Mouse (Mus musculus) megakaryocyte, embryonic 14.5 days (primary cell): ENCODE data around the gene Dolk. TPM values are rescaled to one million over a fixed set of nuclear protein-coding genes. Genes with fewer than 3 reads are reported as not detected.
A peak's percentile ranks its signal among the peaks of the same experiment; 100 is the strongest.

ENCODE experiments used
- H3K27me3 ChIP-seq: replicated peaks from 2 replicates; pipeline ENCODE3; 2012; ENCODE audit warnings: inconsistent platforms
- H3K36me3 ChIP-seq: replicated peaks from 2 replicates; pipeline ENCODE3; 2012; ENCODE audit warnings: low read length, inconsistent platforms, mixed read lengths
- H3K4me1 ChIP-seq: 2 replicates; pipeline ENCODE4 v1.6.1; 2012; ENCODE audit warnings: inconsistent platforms
- H3K4me3 ChIP-seq: replicated peaks from 2 replicates; pipeline ENCODE3; 2012; ENCODE audit warnings: moderate library complexity, mild to moderate bottlenecking, inconsistent platforms
- H3K9me3 ChIP-seq: 2 replicates; pipeline ENCODE4 v1.6.1; 2012; ENCODE audit warnings: inconsistent platforms
- FLI1 ChIP-seq: IDR thresholded peaks from 2 replicates; pipeline ENCODE4 v1.6.1; 2012; ENCODE audit warnings: low read length, inconsistent platforms, mixed read lengths
- GATA1 ChIP-seq: IDR thresholded peaks from 3 replicates; pipeline ENCODE4 v1.6.1; 2012; ENCODE audit warnings: mixed read lengths, low read length, inconsistent platforms, borderline replicate concordance
- polyA plus RNA-seq: library from polyadenylated mRNA; stranded (reverse); fragments of >175 nt; gene quantifications from 2 replicates; pipeline ENCODE4 v1.2.3, GENCODE M21; 2012; ENCODE audit warnings: low replicate concordance; ENCODE audit not compliant: insufficient read depth

The Dolk gene
- polyA plus RNA-seq, 1 experiment = 7.1 TPM

DNA sequence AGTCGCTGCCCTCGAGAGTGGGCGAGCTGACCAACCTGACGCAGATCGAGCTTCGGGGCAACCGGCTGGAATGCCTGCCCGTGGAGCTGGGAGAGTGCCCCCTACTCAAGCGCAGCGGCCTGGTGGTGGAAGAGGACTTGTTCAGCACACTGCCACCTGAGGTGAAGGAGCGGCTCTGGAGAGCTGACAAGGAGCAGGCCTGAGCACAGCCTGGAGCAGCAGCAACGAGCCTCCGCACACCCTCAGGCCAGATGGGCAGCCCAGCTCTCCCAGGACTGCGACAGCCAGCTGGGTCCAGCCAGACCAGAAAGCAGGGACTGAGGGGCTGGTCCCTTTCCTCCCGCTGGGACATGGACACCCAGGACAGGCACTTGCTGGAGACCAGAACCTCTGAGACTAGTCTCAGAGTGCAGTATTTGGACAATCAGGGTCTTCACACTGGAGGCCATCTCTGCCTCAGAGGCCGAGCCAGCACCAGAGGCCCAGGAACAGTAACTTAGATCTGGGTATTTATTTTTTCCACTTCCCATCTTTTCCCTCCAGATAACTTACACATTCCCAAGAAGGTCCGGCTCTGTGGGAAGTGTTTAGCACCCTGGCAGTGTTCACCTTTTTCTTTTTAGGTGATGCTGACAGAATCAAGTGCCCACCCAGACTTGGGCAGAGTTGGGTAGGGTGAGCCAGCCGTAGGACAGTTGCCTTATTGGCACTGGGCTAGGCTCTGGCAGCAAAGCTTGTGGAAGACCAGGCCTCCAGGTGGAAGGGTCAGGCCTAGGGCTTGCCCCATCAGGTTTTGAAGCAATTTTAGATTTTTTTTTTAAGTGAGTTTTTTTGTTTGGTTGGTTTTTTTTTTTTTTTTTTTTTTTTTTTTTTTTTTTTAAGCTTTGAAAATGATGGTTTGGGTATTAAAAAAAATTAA is 24.0 kb downstream of the Dolk start:
- TF ChIP-seq FLI1 = no peak
- TF ChIP-seq GATA1 = no peak

DNA sequence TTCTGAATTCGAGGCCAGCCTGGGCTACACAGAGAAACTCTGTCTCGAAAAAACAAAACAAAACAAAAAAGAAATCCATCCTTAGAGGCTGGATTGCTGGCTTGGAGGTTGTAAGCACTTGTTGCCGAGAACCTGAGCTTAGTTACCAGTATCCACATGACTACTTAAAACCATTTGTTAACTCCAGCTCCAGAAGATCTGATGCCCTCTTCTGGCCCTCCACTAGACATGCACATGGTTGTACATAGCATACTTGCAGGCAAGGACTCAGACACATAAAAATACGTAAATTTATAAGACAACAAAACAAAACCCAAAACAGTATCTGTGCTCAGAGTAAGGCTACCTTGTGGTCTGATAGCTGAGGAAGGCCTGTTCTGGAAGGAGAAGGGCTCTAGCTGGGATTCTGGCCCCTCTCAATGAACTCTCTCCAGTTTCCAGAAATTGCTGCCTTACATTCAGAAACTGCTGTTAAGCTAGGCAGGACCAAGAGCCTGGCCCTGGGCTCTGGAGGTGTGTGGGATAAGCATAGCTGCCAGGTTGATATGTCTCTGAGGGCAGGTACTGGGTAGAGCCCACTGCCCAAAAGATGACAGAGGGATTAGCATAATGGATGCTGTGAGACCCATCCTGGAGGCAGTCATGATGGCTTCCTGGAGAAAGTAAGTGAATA is 24.9 kb downstream of the Dolk start:
- Histone ChIP-seq H3K27me3 (no peaks in the 10 kb centered on the region), H3K36me3 (peaks cover 99% of the 10 kb centered on the region), H3K4me1 (peaks cover 86% of the 10 kb centered on the region), H3K4me3 (no peak overlapping the region), H3K9me3 (no peaks in the 10 kb centered on the region)
- TF ChIP-seq FLI1 = no peak
- TF ChIP-seq GATA1 = no peak

More for the DNA sequence above, 24.0 kb downstream of the Dolk start:
- no peaks in the 10 kb centered on the region for H3K9me3 ChIP-seq
- H3K36me3 ChIP-seq = peaks cover 94% of the 10 kb centered on the region
- peaks cover 86% of the 10 kb centered on the region for H3K4me1 ChIP-seq
- H3K27me3 ChIP-seq = no peaks in the 10 kb centered on the region
- H3K4me3 ChIP-seq = no peak overlapping the region

DNA sequence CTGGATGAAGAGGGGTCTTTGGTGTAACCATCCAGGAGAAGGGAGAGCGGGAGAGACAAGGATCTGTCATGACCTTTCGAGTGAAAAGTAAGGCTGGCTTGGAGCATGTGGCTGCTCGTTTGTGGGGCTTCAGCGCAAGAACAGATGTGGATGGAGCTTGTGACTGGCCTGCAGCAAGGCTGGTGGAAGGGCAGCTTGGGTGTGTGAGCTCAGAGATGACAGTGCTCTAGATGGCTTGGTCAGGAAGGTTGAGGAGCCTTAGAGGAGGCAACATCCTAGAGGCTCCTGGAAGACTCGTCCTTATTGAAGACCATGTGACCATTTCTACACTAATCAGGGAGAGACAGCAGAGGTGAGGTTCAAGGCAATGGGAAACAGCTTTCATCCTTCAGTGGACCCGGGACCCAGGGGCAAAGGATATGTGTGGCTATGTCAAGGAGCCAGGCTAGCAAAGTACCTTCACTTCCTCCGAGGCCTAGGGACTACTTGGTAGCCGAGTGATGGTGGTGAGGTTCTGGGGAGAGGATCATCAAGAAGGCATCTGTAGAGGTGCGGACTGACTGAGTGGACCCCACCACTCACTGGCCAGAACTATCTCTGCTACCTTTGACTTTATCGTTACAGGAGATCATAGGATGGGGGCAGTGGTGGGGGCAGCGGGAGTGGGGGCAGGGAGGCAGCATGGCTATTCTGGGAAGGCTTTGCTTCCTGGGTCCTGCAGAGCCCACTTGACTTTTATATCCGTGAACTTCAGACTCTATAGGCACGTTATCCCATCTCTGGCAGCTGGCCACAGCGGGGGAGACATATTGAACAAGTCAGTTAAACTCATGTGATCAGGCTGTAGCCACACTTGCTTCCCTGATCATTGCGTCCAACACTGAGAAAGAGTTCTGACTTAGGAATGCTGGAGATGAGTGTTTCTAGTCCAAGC is 26.7 kb downstream of the Dolk start:
- peaks cover 83% of the 10 kb centered on the region for H3K4me1 ChIP-seq
- TF ChIP-seq FLI1 (no peak), GATA1 (no peak)
- H3K4me3 ChIP-seq = peak overlapping the region; percentile 87
- H3K9me3 ChIP-seq = no peaks in the 10 kb centered on the region
- peaks cover 99% of the 10 kb centered on the region for H3K36me3 ChIP-seq
- no peaks in the 10 kb centered on the region for H3K27me3 ChIP-seq

- TF ChIP-seq GATA1 (no peak), FLI1 (no peak)
- Histone ChIP-seq H3K27me3 (no peaks in the 10 kb centered on the region), H3K36me3 (peaks cover 99% of the 10 kb centered on the region), H3K9me3 (no peaks in the 10 kb centered on the region), H3K4me1 (peaks cover 86% of the 10 kb centered on the region), H3K4me3 (peak overlapping the region; percentile 87)
These were observed 27.5 kb downstream of the Dolk start for GRCm38 (mm10) chr2:30258600-30258999.

- H3K27me3 ChIP-seq = no peaks in the 10 kb centered on the region
- peaks cover 99% of the 10 kb centered on the region for H3K36me3 ChIP-seq
- peak overlapping the region; percentile 87 for H3K4me3 ChIP-seq
- H3K4me1 ChIP-seq = peaks cover 90% of the 10 kb centered on the region
- no peak for TF ChIP-seq FLI1
- H3K9me3 ChIP-seq = no peaks in the 10 kb centered on the region
These were observed 28.3 kb downstream of the Dolk start for GRCm38 (mm10) chr2:30257699-30258460.

DNA sequence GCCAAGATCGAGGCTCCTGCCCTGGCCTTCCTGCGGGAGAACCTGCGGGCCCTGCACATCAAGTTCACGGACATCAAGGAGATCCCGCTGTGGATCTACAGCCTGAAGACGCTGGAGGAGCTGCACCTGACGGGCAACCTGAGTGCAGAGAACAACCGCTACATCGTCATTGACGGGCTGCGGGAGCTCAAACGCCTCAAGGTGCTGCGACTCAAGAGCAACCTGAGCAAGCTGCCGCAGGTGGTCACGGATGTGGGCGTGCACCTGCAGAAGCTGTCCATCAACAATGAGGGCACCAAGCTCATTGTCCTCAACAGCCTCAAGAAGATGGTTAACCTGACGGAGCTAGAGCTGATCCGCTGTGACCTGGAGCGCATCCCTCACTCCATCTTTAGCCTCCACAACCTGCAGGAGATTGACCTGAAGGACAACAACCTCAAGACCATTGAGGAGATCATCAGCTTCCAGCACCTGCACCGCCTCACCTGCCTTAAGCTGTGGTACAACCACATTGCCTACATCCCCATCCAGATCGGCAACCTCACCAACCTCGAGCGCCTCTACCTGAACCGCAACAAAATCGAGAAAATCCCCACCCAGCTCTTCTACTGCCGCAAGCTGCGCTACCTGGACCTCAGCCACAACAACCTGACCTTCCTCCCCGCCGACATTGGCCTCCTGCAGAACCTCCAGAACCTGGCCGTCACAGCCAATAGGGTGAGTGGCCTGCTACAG is 29.4 kb downstream of the Dolk start:
- Histone ChIP-seq H3K4me3 (peak overlapping the region; percentile 33), H3K27me3 (no peaks in the 10 kb centered on the region), H3K4me1 (peaks cover 97% of the 10 kb centered on the region), H3K36me3 (peaks cover 99% of the 10 kb centered on the region), H3K9me3 (no peaks in the 10 kb centered on the region)
- TF ChIP-seq FLI1 = no peak
- no peak for TF ChIP-seq GATA1

DNA sequence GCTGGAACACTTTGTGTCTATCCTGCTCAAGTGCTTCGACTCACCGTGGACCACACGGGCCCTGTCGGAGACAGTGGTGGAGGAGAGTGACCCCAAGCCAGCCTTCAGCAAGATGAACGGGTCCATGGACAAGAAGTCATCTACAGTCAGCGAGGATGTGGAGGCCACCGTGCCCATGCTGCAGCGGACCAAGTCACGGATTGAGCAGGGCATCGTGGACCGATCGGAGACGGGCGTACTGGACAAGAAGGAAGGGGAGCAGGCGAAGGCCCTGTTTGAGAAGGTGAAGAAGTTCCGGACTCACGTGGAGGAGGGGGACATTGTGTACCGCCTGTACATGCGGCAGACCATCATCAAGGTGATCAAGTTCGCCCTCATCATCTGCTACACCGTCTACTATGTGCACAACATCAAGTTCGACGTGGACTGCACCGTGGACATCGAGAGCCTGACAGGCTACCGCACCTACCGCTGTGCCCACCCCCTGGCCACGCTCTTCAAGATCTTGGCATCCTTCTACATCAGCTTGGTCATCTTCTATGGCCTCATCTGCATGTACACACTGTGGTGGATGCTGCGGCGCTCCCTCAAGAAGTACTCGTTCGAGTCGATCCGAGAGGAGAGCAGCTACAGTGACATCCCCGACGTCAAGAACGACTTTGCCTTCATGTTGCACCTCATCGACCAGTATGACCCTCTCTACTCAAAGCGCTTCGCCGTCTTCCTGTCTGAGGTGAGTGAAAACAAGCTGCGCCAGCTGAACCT is 30.3 kb downstream of the Dolk start:
- Histone ChIP-seq H3K27me3 (no peaks in the 10 kb centered on the region), H3K4me1 (peaks cover 97% of the 10 kb centered on the region), H3K4me3 (peak overlapping the region; percentile 38), H3K9me3 (no peaks in the 10 kb centered on the region), H3K36me3 (peaks cover 97% of the 10 kb centered on the region)
- TF ChIP-seq GATA1 = no peak
- no peak for TF ChIP-seq FLI1

GRCm38 (mm10) chr2:30253809-30254208 is 32.3 kb downstream of the Dolk start:
- no peak for TF ChIP-seq GATA1
- TF ChIP-seq FLI1 = no peak
- peaks cover 98% of the 10 kb centered on the region for H3K36me3 ChIP-seq

DNA sequence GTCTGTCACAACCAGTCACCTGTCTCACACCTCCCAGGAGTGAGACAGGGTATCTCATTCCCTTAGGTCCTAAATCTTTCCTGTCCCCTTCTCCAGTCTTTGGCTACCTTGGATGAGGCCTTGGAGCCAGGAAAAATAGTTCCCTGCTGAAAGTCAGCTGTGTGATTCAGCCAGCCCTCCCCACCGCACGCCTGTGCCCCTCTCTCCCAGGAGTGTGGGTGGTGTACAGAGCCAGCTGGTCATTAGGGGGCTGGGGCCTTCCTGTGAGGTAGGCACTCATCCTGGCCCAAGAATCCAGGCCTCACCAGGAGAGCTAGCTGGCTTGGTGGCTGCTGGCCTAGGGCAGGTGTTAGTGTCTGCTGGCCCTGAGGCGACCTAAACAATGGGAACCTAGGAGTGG is 33.6 kb downstream of the Dolk start:
- Histone ChIP-seq H3K36me3 (peaks cover 98% of the 10 kb centered on the region), H3K4me3 (no peak overlapping the region), H3K4me1 (peaks cover 90% of the 10 kb centered on the region), H3K27me3 (no peaks in the 10 kb centered on the region), H3K9me3 (no peaks in the 10 kb centered on the region)
- TF ChIP-seq GATA1 (no peak), FLI1 (no peak)

More at GRCm38 (mm10) chr2:30253809-30254208, 32.3 kb downstream of the Dolk start:
- no peaks in the 10 kb centered on the region for H3K27me3 ChIP-seq
- peaks cover 95% of the 10 kb centered on the region for H3K4me1 ChIP-seq
- H3K4me3 ChIP-seq = peak overlapping the region; percentile 28
- no peaks in the 10 kb centered on the region for H3K9me3 ChIP-seq
